Comparison of ENCODE assay signal across 9 mouse cellular contexts in the genomic region with DNA sequence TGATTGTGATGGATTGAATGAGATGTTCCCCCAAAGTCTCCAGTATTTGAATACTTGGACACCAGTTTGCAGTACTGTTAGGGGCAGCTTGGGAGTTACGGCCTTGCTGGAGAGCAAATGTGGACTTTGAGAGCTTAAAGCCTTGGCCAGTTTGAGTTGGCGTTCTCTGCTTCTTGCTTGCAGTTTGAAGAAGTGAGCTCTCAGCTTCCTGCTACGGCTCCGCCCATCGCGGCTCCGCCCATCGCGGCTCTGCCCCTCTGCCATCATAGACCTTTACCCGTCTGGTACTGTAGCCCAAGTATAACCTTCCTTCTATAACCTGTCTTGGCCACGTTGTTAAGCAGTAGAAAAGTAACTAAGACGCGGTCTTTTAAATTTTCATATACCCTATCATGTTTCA.
DNase-seq lines count a peak whose midpoint lies in the region; ATAC-seq and TF ChIP-seq lines count a peak whose summit lies in the region.
"Had no signal": no experiment of that assay in that cellular context is flagged by ENCODE, and none has a peak within 500 bp of the region (broad histone marks: within the 10 kb centered on the region; RNA-seq: fewer than 3 reads in every experiment).

No protein-coding gene starts in this region.

- no peak for ATAC-seq in embryonic facial prominence, embryonic 14.5 days (ENCODE audit: low read depth)
- ATAC-seq in intestine, postnatal 0 days: peak; percentile 69
- ATAC-seq in liver, postnatal 0 days: peak; percentile 43; the same call in 1 of the 2 replicates

- H3K4me3 ChIP-seq in embryonic facial prominence, embryonic 14.5 days (ENCODE audit: low read depth, low read length): peak overlapping the region; percentile 4; the same call in 1 of the 2 replicates
- peak overlapping the region; percentile 16 for H3K4me3 ChIP-seq in intestine, postnatal 0 days (ENCODE audit: low read depth, low read length)
- H3K4me3 ChIP-seq in liver, postnatal 0 days (ENCODE audit: low read depth, low read length): peak overlapping the region; percentile 25

- no peaks in the 10 kb centered on the region for H3K9me3 ChIP-seq in embryonic facial prominence, embryonic 14.5 days (ENCODE audit: control insufficient read depth, low read length)
- no peaks in the 10 kb centered on the region for H3K9me3 ChIP-seq in intestine, postnatal 0 days (ENCODE audit: control insufficient read depth)
- H3K9me3 ChIP-seq in liver, postnatal 0 days (ENCODE audit: low read length): no peaks in the 10 kb centered on the region

- H3K4me2 ChIP-seq in embryonic facial prominence, embryonic 14.5 days (ENCODE audit: low read depth, low read length): peak overlapping the region; percentile 59
- H3K4me2 ChIP-seq in intestine, postnatal 0 days (replicated peaks; ENCODE audit: low read depth): peak overlapping the region; percentile 58
- H3K4me2 ChIP-seq in liver, postnatal 0 days (ENCODE audit: low read depth, low read length): peak overlapping the region; percentile 72

- H3K27me3 ChIP-seq in embryonic facial prominence, embryonic 14.5 days (replicated peaks; ENCODE audit: control insufficient read depth, insufficient read depth, low read length): no peaks in the 10 kb centered on the region
- no peaks in the 10 kb centered on the region for H3K27me3 ChIP-seq in intestine, postnatal 0 days (replicated peaks; ENCODE audit: control insufficient read depth, insufficient read depth, low read length)
- no peaks in the 10 kb centered on the region for H3K27me3 ChIP-seq in liver, postnatal 0 days (ENCODE audit: insufficient read depth, low read length)

- WGBS in embryonic facial prominence, embryonic 14.5 days: 22% methylated on average over 13 of the region's 13 CpGs
- 14% methylated on average over 13 of the region's 13 CpGs for WGBS in intestine, postnatal 0 days
- 10% methylated on average over 13 of the region's 13 CpGs for WGBS in liver, postnatal 0 days (ENCODE audit: insufficient replicate concordance)

- TF ChIP-seq CTCF in intestine, postnatal 0 days (IDR thresholded peaks at IDR 0.05; ENCODE audit: low read depth): no peak
- no peak for TF ChIP-seq CTCF in liver, postnatal 0 days (IDR thresholded peaks at IDR 0.05; ENCODE audit: low read depth)

- H3K4me1 ChIP-seq in embryonic facial prominence, embryonic 14.5 days (ENCODE audit: control insufficient read depth, insufficient read depth, low read length): peaks cover 8% of the 10 kb centered on the region
- H3K4me1 ChIP-seq in intestine, postnatal 0 days (replicated peaks; ENCODE audit: control insufficient read depth, insufficient read depth, low read length): 0 out of 2 replicates have a peak, but pooled peaks cover 3% of the 10 kb centered on the region
- H3K4me1 ChIP-seq in liver, postnatal 0 days (ENCODE audit: insufficient read depth): peaks cover 7% of the 10 kb centered on the region

- 0 out of 2 replicates have a peak overlapping the region, but pooled peaks have one; percentile 9 for H3K9ac ChIP-seq in embryonic facial prominence, embryonic 14.5 days (ENCODE audit: low read depth, low read length)
- H3K9ac ChIP-seq in intestine, postnatal 0 days (ENCODE audit: low read depth, low read length): no peak overlapping the region
- peak overlapping the region; percentile 0; the same call in 1 of the 2 replicates for H3K9ac ChIP-seq in liver, postnatal 0 days (replicated peaks)

- DNase-seq in adrenal gland, adult 2 months: peak; percentile 45
- DNase-seq in adrenal gland, adult 8-10 months: no peak
- peak; percentile 22 for DNase-seq in embryonic facial prominence, embryonic 14.5 days (ENCODE audit: low spot score)
- DNase-seq in liver, postnatal 0 days: peak; percentile 60
- DNase-seq in retina, embryonic 14.5 days (ENCODE audit: low spot score): peak; percentile 39
- DNase-seq in layer of hippocampus, postnatal 14 days (ENCODE audit: low spot score in 2 of 2): no peak
- DNase-seq in urinary bladder, postnatal 4 days (ENCODE audit: low spot score in 2 of 2): no peak

- no peaks in the 10 kb centered on the region for H3K36me3 ChIP-seq in embryonic facial prominence, embryonic 14.5 days (ENCODE audit: control insufficient read depth, insufficient read depth, low read length)
- H3K36me3 ChIP-seq in intestine, postnatal 0 days (ENCODE audit: control insufficient read depth, insufficient read depth): no peaks in the 10 kb centered on the region
- H3K36me3 ChIP-seq in liver, postnatal 0 days (replicated peaks; ENCODE audit: insufficient read depth, low read length): no peaks in the 10 kb centered on the region

- TF ChIP-seq EP300 in liver, postnatal 0 days (IDR thresholded peaks at IDR 0.05; ENCODE audit: low read depth): no peak

- H3K27ac ChIP-seq in embryonic facial prominence, embryonic 14.5 days (replicated peaks; ENCODE audit: low read depth, low read length): no peak overlapping the region
- H3K27ac ChIP-seq in intestine, postnatal 0 days (ENCODE audit: low read depth, low read length): no peak overlapping the region
- no peak overlapping the region for H3K27ac ChIP-seq in liver, postnatal 0 days (ENCODE audit: low read depth)
- H3K27ac ChIP-seq: macrophage had no signal

Comparison
In these comparisons a context has a peak if more than half of its experiments do, and no peak if none do; other contexts are left out.
1. DNase-seq: peak in adrenal gland, adult 2 months (single experiment), embryonic facial prominence, embryonic 14.5 days (single experiment), liver, postnatal 0 days (single experiment) and retina, embryonic 14.5 days (single experiment); none in adrenal gland, adult 8-10 months (single experiment), layer of hippocampus, postnatal 14 days (0 of 2) and urinary bladder, postnatal 4 days (0 of 2).
2. Peak in every context shown above with its lines, with median percentiles within 50 percentile points of each other: H3K4me2 ChIP-seq and H3K4me3 ChIP-seq.